Mouse (Mus musculus): ENCODE results near the gene Nab1. TPM values are rescaled to one million over a fixed set of nuclear protein-coding genes. Genes with fewer than 3 reads are reported as not detected.

The Nab1 gene
- polyA plus RNA-seq, 1 experiment: 6.5 TPM

- WGBS: 64% methylated on average over 4 of the region's 4 CpGs
- no peaks in the 10 kb centered on the region for H3K27me3 ChIP-seq (ENCODE audit: control insufficient read depth, insufficient read depth, low read length)
- H3K4me1 ChIP-seq (ENCODE audit: control insufficient read depth, insufficient read depth, insufficient read length, low read length): no peaks in the 10 kb centered on the region
- no peaks in the 10 kb centered on the region for H3K36me3 ChIP-seq (ENCODE audit: control insufficient read depth, insufficient read depth, low read length)
- no peak overlapping the region for H3K27ac ChIP-seq (ENCODE audit: insufficient read depth, low read depth, low read length)
- no peak overlapping the region for H3K4me3 ChIP-seq (ENCODE audit: low read depth, low read length)
- TF ChIP-seq POLR2A (IDR thresholded peaks at IDR 0.05; ENCODE audit: low read depth, low read length): no peak
- TF ChIP-seq CTCF (IDR thresholded peaks at IDR 0.05; ENCODE audit: extremely low read depth, insufficient read length, insufficient replicate concordance, low read depth, low read length): no peak
Measured at GRCm38 (mm10) chr1:52502296-52502695, 1.8 kb upstream of the Nab1 start.

GRCm38 (mm10) chr1:52501688-52502133, 1.2 kb upstream of the Nab1 start:
- 18% methylated on average over 10 of the region's 10 CpGs for WGBS
- no peaks in the 10 kb centered on the region for H3K36me3 ChIP-seq (ENCODE audit: control insufficient read depth, insufficient read depth, low read length)
- TF ChIP-seq CTCF (IDR thresholded peaks at IDR 0.05; ENCODE audit: extremely low read depth, insufficient read length, insufficient replicate concordance, low read depth, low read length) (no peak), POLR2A (IDR thresholded peaks at IDR 0.05; ENCODE audit: low read depth, low read length) (no peak)
- no peaks in the 10 kb centered on the region for H3K4me1 ChIP-seq (ENCODE audit: control insufficient read depth, insufficient read depth, insufficient read length, low read length)
- H3K27ac ChIP-seq (ENCODE audit: insufficient read depth, low read depth, low read length): no peak overlapping the region
- no peak overlapping the region for H3K4me3 ChIP-seq (ENCODE audit: low read depth, low read length)
- H3K27me3 ChIP-seq (ENCODE audit: control insufficient read depth, insufficient read depth, low read length): no peaks in the 10 kb centered on the region

- H3K36me3 ChIP-seq (ENCODE audit: control insufficient read depth, insufficient read depth, low read length): no peaks in the 10 kb centered on the region
- no peak overlapping the region; the same call in 1 of the 2 replicates for H3K27ac ChIP-seq (ENCODE audit: insufficient read depth, low read depth, low read length)
- H3K4me1 ChIP-seq (ENCODE audit: control insufficient read depth, insufficient read depth, insufficient read length, low read length): no peaks in the 10 kb centered on the region
- WGBS: 14% methylated on average over 1 of the region's 1 CpGs
- H3K4me3 ChIP-seq (ENCODE audit: low read depth, low read length): no peak overlapping the region
- no peaks in the 10 kb centered on the region for H3K27me3 ChIP-seq (ENCODE audit: control insufficient read depth, insufficient read depth, low read length)
- no peak for TF ChIP-seq CTCF (IDR thresholded peaks at IDR 0.05; ENCODE audit: extremely low read depth, insufficient read length, insufficient replicate concordance, low read depth, low read length)
- TF ChIP-seq POLR2A (IDR thresholded peaks at IDR 0.05; ENCODE audit: low read depth, low read length): no peak
Measured at GRCm38 (mm10) chr1:52501090-52501489, 611 bp upstream of the Nab1 start.

DNA sequence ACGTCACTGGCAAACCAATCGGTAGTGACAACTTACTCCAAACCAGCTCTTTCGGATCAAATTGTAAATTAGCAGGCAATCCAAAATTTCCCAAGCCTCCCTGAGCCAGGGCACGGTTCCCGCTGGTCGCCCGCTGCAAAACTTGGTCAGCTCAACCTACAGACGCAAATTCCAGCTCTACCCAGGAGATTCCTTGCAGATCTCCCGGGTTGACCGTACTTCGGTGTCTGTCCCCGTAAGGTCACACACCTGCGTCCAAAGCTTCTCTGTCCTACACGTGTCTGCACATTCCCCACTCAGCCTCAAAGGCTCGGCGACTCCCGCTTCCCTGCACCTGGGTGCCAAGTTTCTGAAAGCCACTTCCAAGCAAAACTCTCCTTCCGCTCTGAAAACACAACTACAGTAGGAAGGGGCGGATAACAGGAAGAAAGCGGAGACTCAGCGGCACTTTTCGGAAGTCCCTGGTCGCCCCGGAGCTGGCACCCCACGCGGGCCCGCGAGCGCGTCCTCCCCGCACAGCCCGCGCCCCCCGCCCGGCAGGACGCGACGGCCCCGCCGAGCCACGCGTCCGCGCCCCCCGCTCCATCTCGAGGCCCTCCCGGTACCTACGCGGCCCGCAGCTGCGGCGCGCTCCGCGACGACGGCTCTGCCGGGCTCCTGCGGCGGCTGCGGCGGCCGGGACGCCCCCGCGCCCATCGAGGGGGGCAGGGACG, 722 bp downstream of the Nab1 start:
- Histone ChIP-seq H3K27ac (ENCODE audit: insufficient read depth, low read depth, low read length) (peak overlapping the region; percentile 61), H3K4me1 (ENCODE audit: control insufficient read depth, insufficient read depth, insufficient read length, low read length) (peaks cover 2% of the 10 kb centered on the region; the same call in 1 of the 2 replicates), H3K4me3 (ENCODE audit: low read depth, low read length) (peak overlapping the region; percentile 93), H3K27me3 (ENCODE audit: control insufficient read depth, insufficient read depth, low read length) (no peaks in the 10 kb centered on the region), H3K36me3 (ENCODE audit: control insufficient read depth, insufficient read depth, low read length) (no peaks in the 10 kb centered on the region)
- no peak for TF ChIP-seq CTCF (IDR thresholded peaks at IDR 0.05; ENCODE audit: extremely low read depth, insufficient read length, insufficient replicate concordance, low read depth, low read length)
- no peak for TF ChIP-seq POLR2A (IDR thresholded peaks at IDR 0.05; ENCODE audit: low read depth, low read length)
- under 1% methylated on average over 68 of the region's 68 CpGs for WGBS

DNA sequence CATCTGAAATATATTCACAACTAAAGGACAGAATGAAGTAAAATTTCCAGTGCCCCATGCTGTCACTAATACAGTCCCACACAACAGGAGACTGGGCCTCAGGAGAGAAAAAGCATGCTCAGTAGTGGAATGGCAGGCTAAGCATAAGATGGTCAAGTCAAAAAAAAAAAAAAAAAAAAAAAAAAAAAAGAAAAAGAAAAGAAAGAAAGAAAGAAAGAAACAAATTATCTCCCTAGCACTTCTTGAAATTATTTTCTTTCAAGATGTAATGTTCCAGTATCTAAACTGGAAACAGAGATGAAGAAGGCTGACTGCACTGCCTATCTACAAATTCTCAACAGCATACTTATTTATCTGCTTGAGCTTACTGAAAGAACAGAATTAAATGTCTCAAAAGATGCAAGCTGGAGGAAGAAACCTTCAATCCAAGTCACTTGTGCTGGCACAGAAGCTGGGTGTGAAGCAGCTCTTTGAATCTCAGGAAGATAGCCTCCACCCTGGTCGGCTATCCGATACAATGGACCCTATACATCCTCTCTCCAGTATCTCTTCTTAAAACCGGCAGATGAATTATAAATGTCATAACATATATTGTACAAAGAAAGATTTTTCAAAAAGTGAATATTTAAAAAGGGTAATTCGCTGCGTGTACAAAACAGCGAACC, 1.6 kb downstream of the Nab1 start:
- no peak overlapping the region for H3K4me3 ChIP-seq (ENCODE audit: low read depth, low read length)
- no peak for TF ChIP-seq CTCF (IDR thresholded peaks at IDR 0.05; ENCODE audit: extremely low read depth, insufficient read length, insufficient replicate concordance, low read depth, low read length)
- TF ChIP-seq POLR2A (IDR thresholded peaks at IDR 0.05; ENCODE audit: low read depth, low read length): no peak
- H3K27me3 ChIP-seq (ENCODE audit: control insufficient read depth, insufficient read depth, low read length): no peaks in the 10 kb centered on the region
- WGBS: 20% methylated on average over 6 of the region's 6 CpGs
- H3K36me3 ChIP-seq (ENCODE audit: control insufficient read depth, insufficient read depth, low read length): no peaks in the 10 kb centered on the region
- H3K27ac ChIP-seq (ENCODE audit: insufficient read depth, low read depth, low read length): no peak overlapping the region
- peaks cover 2% of the 10 kb centered on the region; the same call in 1 of the 2 replicates for H3K4me1 ChIP-seq (ENCODE audit: control insufficient read depth, insufficient read depth, insufficient read length, low read length)

DNA sequence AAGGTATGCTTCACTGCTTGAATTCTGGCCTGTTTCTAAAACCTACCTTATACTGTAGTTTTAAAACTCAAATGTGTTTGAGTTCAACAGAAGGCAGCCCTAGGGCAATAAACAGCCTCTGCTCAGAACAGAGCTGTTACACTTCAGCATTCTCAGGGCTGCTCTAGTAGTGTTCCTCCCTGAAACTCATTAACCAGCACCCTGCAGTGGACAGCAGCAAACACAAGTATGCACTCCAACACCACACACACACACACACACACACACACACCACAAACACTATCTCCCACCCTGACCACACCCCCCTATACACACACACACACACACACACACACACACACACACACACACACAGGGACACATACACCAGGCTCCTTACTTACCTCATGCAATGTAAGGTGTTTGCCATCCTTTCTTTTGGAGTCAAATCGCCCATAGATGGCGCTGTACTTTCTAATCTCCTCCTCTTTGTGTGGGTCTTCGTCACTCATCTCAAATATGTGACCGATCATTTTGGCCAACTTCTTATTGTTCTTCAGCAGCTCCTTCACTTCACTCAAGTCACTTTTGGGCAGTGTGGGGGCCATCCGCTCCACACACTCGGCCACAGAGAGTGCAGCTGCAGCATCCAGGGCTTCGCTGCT, 10.8 kb downstream of the Nab1 start:
- Histone ChIP-seq H3K36me3 (ENCODE audit: control insufficient read depth, insufficient read depth, low read length) (peaks cover 6% of the 10 kb centered on the region), H3K4me1 (ENCODE audit: control insufficient read depth, insufficient read depth, insufficient read length, low read length) (0 out of 2 replicates have a peak, but pooled peaks cover 2% of the 10 kb centered on the region), H3K27me3 (ENCODE audit: control insufficient read depth, insufficient read depth, low read length) (no peaks in the 10 kb centered on the region), H3K4me3 (ENCODE audit: low read depth, low read length) (no peak overlapping the region), H3K27ac (ENCODE audit: insufficient read depth, low read depth, low read length) (no peak overlapping the region)
- TF ChIP-seq CTCF (IDR thresholded peaks at IDR 0.05; ENCODE audit: extremely low read depth, insufficient read length, insufficient replicate concordance, low read depth, low read length): peak; percentile 30; the same call in 1 of the 2 replicates
- no peak for TF ChIP-seq POLR2A (IDR thresholded peaks at IDR 0.05; ENCODE audit: low read depth, low read length)
- WGBS: 81% methylated on average over 7 of the region's 7 CpGs

GRCm38 (mm10) chr1:52484980-52485379, 15.5 kb downstream of the Nab1 start:
- WGBS: 96% methylated on average over 4 of the region's 4 CpGs
- H3K36me3 ChIP-seq (ENCODE audit: control insufficient read depth, insufficient read depth, low read length): peaks cover 10% of the 10 kb centered on the region
- H3K4me3 ChIP-seq (ENCODE audit: low read depth, low read length): no peak overlapping the region
- no peaks in the 10 kb centered on the region for H3K27me3 ChIP-seq (ENCODE audit: control insufficient read depth, insufficient read depth, low read length)
- no peak for TF ChIP-seq CTCF (IDR thresholded peaks at IDR 0.05; ENCODE audit: extremely low read depth, insufficient read length, insufficient replicate concordance, low read depth, low read length)
- no peak for TF ChIP-seq POLR2A (IDR thresholded peaks at IDR 0.05; ENCODE audit: low read depth, low read length)
- H3K27ac ChIP-seq (ENCODE audit: insufficient read depth, low read depth, low read length): no peak overlapping the region
- H3K4me1 ChIP-seq (ENCODE audit: control insufficient read depth, insufficient read depth, insufficient read length, low read length): no peaks in the 10 kb centered on the region
